Mouse (Mus musculus): ENCODE data around the gene Prkca. TPM values are rescaled to one million over a fixed set of nuclear protein-coding genes. Genes with fewer than 3 reads are reported as not detected.

The Prkca gene
- polyA plus RNA-seq, 1 experiment, result 266 TPM

DNA sequence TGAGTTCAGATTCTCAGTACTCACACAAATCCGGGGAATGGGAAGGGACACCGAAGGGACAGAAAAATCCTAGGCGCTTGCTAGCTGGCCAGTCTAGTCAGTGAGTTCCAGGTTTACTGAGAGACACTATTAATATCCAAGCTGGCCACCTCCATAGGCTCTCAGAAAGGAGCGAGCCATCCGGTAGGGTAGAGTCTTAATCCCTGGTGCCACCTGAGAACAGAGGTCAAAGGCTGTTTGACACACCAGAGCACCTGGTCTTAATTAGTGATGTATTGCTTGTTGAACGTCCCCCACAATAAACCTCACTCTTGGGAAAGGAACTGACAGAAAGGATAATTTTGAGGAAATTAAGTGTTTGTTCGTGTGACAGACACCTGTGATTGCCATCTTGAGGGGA lies 133.0 kb downstream of the Prkca start:
- Histone ChIP-seq H3K4me1 (ENCODE audit: control insufficient read depth, insufficient read depth, low read length) (peaks cover 30% of the 10 kb centered on the region), H3K27ac (ENCODE audit: insufficient read depth, low read depth, low read length) (no peak overlapping the region), H3K4me3 (ENCODE audit: insufficient read depth, low read depth, low read length) (no peak overlapping the region)
- no peak for TF ChIP-seq CTCF (IDR thresholded peaks at IDR 0.05; ENCODE audit: insufficient read depth, low read depth, low read length)
- no peak for TF ChIP-seq POLR2A (IDR thresholded peaks at IDR 0.05; ENCODE audit: insufficient read depth, low read depth, low read length)
- WGBS, result 93% methylated on average over 7 of the region's 7 CpGs

DNA sequence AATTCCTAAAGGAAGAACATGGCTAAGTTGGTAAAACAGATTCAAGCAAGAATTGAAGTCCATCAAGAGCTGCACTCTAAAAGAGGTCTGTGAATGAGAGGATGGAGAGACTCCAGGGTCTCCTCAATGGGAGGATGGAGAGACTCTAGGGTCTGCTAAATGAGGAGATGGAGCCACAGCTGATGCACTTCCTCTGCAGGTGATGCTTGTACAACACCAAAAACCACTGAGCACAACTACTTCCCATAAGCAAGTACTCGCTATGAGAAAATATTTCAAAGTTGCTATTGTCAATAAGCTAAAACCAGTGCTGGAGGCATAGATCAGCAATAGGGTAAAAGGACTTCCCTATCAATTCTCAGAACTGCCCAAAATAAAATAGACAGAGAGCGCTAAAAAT lies 137.1 kb downstream of the Prkca start:
- WGBS, result over 99% methylated on average over 2 of the region's 2 CpGs

DNA sequence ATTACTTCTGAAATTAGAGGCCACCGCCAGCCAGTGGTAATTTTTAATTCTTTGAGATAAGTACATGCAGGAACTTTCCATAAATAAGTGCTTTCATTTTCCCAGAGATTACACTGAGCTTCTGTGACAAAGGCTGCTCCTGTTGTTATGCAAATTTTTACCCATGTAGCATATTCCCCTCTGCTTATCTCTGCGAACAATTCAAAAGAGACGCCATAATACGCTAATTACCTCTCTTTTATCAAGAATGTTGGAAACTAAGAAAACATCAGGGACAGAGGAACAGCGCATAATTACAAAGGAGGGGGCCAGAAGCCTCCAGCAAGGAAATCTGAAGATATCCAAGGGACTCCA lies 138.9 kb downstream of the Prkca start:
- no peak overlapping the region for H3K4me3 ChIP-seq (ENCODE audit: insufficient read depth, low read depth, low read length)
- H3K27ac ChIP-seq (ENCODE audit: insufficient read depth, low read depth, low read length), result no peak overlapping the region
- WGBS, result 33% methylated on average over 5 of the region's 5 CpGs
- no peak for TF ChIP-seq POLR2A (IDR thresholded peaks at IDR 0.05; ENCODE audit: insufficient read depth, low read depth, low read length)
- no peak for TF ChIP-seq CTCF (IDR thresholded peaks at IDR 0.05; ENCODE audit: insufficient read depth, low read depth, low read length)
- peaks cover 17% of the 10 kb centered on the region for H3K4me1 ChIP-seq (ENCODE audit: control insufficient read depth, insufficient read depth, low read length)

More for the DNA sequence above, 137.1 kb downstream of the Prkca start:
- Histone ChIP-seq H3K27ac (ENCODE audit: insufficient read depth, low read depth, low read length) (no peak overlapping the region), H3K4me1 (ENCODE audit: control insufficient read depth, insufficient read depth, low read length) (peaks cover 21% of the 10 kb centered on the region), H3K4me3 (ENCODE audit: insufficient read depth, low read depth, low read length) (no peak overlapping the region)
- TF ChIP-seq POLR2A (IDR thresholded peaks at IDR 0.05; ENCODE audit: insufficient read depth, low read depth, low read length) (no peak), CTCF (IDR thresholded peaks at IDR 0.05; ENCODE audit: insufficient read depth, low read depth, low read length) (no peak)

DNA sequence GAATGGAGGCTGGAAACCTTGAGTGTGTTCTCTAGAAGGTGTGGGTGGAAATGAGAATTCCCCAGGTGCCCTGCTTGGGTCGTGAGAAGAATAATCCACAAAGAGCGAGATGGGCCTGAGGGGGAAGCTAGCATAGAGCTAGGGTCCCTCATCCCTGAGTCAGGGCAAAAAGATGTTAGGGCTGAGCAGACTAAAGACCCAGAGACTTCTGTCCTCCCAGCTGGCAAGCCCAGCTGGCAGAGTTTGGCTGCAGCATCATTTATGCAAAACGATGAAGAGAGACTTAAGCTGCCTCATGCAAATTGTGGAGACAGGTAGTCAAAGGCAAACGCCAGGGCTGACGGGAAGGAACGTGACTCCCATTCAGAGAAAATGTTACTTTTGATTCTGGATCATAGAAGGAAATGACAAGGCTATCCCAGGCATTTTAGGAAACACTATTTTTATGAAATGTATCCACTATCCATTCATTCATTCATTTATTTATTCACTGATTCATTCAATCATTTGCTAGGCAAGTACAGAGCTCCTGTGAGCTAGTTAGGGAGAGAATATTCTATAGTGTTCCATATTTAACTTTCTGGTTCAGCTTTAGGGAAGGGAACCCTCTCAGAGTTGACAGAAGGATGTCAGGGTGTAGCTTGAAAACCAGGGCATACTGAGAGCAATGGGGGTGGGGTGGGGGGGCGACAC lies 139.4 kb downstream of the Prkca start:
- no peak overlapping the region for H3K27ac ChIP-seq (ENCODE audit: insufficient read depth, low read depth, low read length)
- 44% methylated on average over 7 of the region's 7 CpGs for WGBS
- no peak overlapping the region for H3K4me3 ChIP-seq (ENCODE audit: insufficient read depth, low read depth, low read length)
- peaks cover 16% of the 10 kb centered on the region for H3K4me1 ChIP-seq (ENCODE audit: control insufficient read depth, insufficient read depth, low read length)
- TF ChIP-seq POLR2A (IDR thresholded peaks at IDR 0.05; ENCODE audit: insufficient read depth, low read depth, low read length), result no peak
- no peak for TF ChIP-seq CTCF (IDR thresholded peaks at IDR 0.05; ENCODE audit: insufficient read depth, low read depth, low read length)

DNA sequence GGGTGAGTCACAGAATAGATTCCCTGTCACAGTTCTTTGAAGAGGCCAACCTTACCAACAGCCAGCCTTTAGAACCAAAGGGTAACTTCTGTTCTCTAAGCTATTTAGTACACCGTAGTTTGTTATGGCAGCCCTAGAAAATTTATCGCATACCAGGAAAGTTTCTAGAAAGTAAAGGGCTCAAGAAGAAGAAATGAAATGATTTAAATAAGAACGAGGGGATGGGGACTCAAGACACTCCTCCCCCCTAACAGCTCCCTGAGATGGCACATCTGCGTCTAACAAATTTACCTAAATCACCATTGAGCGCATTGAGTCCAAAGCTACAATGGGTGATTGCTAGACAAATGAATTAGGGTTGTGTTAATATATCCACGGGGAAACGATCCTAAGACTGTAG lies 140.9 kb downstream of the Prkca start:
- no peak overlapping the region for H3K27ac ChIP-seq (ENCODE audit: insufficient read depth, low read depth, low read length)
- H3K4me1 ChIP-seq (ENCODE audit: control insufficient read depth, insufficient read depth, low read length), result peaks cover 13% of the 10 kb centered on the region
- TF ChIP-seq POLR2A (IDR thresholded peaks at IDR 0.05; ENCODE audit: insufficient read depth, low read depth, low read length) (no peak), CTCF (IDR thresholded peaks at IDR 0.05; ENCODE audit: insufficient read depth, low read depth, low read length) (no peak)
- 85% methylated on average over 7 of the region's 7 CpGs for WGBS
- no peak overlapping the region for H3K4me3 ChIP-seq (ENCODE audit: insufficient read depth, low read depth, low read length)

DNA sequence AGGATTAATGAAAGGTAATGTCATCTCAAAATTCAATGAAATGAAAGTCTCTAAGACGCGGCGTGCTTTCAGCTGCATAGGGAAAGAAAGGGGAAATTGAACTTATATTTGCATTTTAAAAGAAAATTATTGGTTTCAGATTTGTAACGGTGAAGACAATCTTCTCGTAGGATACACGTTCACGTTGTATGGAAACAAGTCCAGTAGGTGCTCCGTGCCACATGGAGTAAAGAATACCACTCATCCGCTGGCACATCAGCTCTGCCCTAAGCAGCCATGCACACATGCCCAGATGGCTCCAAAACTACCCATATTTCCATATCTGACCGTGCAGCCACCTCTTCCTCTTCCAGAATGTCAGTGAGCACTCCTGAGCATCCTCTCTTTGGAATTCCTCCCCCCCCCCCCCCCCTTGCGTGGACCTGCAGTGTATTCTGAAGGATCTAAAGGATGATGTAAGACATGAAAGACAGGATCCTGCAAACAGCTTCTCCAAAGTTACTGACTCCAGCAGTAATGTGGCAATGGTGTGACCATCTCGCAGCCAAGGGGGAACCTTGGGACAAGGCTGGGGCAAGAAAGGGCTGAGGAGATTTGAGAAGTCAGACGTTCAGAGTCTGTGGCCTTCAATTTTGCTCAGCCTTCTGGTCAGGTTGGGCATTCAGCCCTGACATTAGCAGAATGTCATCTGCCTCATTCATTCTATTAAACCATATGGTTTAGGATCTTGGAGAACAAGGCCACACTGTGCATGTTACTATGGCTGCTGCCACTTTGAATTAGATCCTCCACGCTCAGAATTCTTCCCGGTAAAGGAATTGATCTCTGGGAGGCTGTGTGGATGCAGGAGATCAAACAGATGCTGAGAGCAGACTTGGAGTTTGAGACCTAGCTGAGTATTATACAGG lies 142.8 kb downstream of the Prkca start:
- TF ChIP-seq POLR2A (IDR thresholded peaks at IDR 0.05; ENCODE audit: insufficient read depth, low read depth, low read length) (no peak), CTCF (IDR thresholded peaks at IDR 0.05; ENCODE audit: insufficient read depth, low read depth, low read length) (no peak)
- H3K4me1 ChIP-seq (ENCODE audit: control insufficient read depth, insufficient read depth, low read length), result peaks cover 18% of the 10 kb centered on the region
- WGBS, result 64% methylated on average over 15 of the region's 15 CpGs
- no peak overlapping the region for H3K27ac ChIP-seq (ENCODE audit: insufficient read depth, low read depth, low read length)
- H3K4me3 ChIP-seq (ENCODE audit: insufficient read depth, low read depth, low read length), result no peak overlapping the region

DNA sequence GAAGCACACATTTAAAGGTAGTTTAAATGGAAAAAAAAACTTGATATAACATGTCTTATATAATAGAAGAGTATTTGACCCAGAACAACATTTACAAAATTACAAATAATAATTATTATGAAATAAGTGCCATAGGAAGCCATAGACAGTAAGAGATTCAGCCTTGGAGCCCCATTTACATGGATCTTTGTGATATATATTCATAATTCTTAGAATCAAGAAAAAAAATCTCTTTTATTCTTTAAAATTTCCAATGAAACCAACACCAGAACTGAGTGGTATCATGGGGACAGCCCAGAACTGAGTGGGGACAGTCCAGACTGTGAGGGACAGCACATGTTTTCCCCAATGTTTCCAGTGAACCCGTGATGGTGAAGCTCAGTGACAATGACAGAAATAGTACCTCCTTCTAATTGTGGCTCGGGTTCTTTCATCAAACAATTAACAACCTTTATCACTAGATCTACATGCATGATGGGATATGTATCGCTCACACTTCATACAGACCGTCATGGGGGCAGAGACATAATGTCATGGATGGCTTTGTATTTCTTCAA lies 144.2 kb downstream of the Prkca start:
- Histone ChIP-seq H3K4me1 (ENCODE audit: control insufficient read depth, insufficient read depth, low read length) (peaks cover 22% of the 10 kb centered on the region), H3K27ac (ENCODE audit: insufficient read depth, low read depth, low read length) (no peak overlapping the region), H3K4me3 (ENCODE audit: insufficient read depth, low read depth, low read length) (no peak overlapping the region)
- no peak for TF ChIP-seq CTCF (IDR thresholded peaks at IDR 0.05; ENCODE audit: insufficient read depth, low read depth, low read length)
- no peak for TF ChIP-seq POLR2A (IDR thresholded peaks at IDR 0.05; ENCODE audit: insufficient read depth, low read depth, low read length)
- 65% methylated on average over 4 of the region's 4 CpGs for WGBS

DNA sequence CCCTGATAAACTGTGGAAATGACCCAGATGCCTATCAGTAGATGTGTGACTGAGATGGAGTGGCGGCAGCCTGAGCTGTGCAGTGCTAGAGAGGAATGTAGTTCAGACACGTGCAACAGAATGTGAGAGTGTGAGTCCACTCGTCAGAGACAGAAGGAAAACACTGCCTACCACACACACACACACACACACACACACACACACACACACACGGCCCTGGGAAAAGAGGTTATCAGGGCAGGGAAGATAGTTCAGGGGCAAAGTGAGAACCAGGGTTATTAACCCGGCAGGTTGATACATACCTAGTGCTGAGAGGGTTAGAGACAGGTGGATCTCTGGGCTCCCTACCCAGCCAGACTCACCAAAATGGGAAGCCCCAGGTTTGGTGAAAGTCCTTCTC lies 145.1 kb downstream of the Prkca start:
- Histone ChIP-seq H3K27ac (ENCODE audit: insufficient read depth, low read depth, low read length) (no peak overlapping the region), H3K4me3 (ENCODE audit: insufficient read depth, low read depth, low read length) (no peak overlapping the region), H3K4me1 (ENCODE audit: control insufficient read depth, insufficient read depth, low read length) (peaks cover 18% of the 10 kb centered on the region)
- TF ChIP-seq POLR2A (IDR thresholded peaks at IDR 0.05; ENCODE audit: insufficient read depth, low read depth, low read length), result no peak
- TF ChIP-seq CTCF (IDR thresholded peaks at IDR 0.05; ENCODE audit: insufficient read depth, low read depth, low read length), result no peak
- 68% methylated on average over 5 of the region's 5 CpGs for WGBS

Data from olfactory bulb, adult 2 months (tissue).